Mouse (Mus musculus) T-helper 17 cell (primary cell): Measurements from ENCODE around the gene Afm.

Experiments used
- in situ Hi-C, 2 experiments: fragments of 300-600 bp; cut with MboI, MseI; formaldehyde crosslinking; loops; 1 replicate in 1 of 2; 2 replicates in 1 of 2; pipeline ENCODE4 v1.15.1; 2025; ENCODE audit warnings: high pct_unique_total_duplicates in 2 of 2

The Afm gene

DNA sequence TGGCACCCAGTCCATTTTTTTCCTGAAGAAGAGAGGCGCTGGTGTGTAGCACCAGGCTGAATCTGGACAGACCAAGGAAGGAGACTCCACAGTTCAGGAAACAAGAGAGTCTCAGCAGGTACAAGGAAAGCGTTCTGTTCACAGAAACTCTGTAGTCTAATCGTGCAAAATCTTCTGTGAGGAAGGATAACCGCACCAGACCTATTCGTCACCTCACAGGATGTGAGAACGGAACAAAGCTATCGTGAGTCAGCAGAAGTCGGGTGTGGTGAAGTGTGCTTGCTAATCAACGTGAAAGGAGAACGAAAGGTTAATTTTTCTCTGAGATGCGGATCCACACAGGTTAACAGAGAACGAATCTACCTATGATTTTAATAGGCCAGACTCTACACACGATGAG is 76.2 kb downstream of the Afm start:
- in situ Hi-C loops: loop anchor here in 1 of 2 experiments (5.0 kb wide), 1 partner anchor 57 kb away; no protein-coding TSS in a partner anchor

DNA sequence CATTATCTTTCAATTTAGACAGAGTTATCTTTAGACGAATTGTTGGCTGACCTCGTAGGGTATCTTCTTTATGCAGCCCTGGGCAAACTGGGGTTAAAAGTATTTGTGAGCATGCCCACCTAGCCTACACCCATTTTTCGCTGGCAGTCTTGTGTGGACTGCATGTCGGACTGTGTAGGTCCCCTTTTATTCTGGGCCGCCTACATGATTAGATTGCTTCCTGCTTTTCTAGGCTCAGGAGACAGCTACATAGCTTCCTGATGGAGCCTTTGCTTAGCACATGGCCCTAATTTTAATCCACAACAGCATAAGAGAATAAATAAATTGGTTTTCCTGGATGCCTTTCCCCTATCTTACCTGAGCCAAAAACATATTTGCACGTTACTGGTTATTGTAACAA is 77.4 kb downstream of the Afm start:
- in situ Hi-C loops: loop anchor here in 1 of 2 experiments (5.0 kb wide), 1 partner anchor 56 kb away; no protein-coding TSS in a partner anchor

DNA sequence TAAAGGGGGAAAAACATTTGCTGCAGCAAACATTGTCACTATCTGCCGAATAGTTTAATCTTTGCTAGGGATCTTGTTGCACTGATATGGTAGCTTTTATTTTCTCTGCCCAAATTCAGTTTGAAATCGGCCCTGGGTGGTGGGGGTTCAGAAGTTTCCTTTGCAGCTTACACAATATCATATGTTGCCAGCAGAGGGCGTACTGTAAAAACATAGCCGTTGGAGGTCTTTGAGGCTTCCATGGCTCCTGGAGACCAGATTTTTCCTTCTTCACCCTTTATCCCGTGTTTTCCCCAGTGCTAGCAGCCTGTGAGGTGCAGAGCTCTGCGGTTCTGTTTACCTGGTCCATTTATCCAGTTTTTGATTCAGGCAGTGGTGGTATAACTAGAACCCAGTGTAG is 82.7 kb downstream of the Afm start:
- in situ Hi-C loops: no loop called here
